9 mouse cellular contexts compared by ENCODE assay signal in the genomic region with DNA sequence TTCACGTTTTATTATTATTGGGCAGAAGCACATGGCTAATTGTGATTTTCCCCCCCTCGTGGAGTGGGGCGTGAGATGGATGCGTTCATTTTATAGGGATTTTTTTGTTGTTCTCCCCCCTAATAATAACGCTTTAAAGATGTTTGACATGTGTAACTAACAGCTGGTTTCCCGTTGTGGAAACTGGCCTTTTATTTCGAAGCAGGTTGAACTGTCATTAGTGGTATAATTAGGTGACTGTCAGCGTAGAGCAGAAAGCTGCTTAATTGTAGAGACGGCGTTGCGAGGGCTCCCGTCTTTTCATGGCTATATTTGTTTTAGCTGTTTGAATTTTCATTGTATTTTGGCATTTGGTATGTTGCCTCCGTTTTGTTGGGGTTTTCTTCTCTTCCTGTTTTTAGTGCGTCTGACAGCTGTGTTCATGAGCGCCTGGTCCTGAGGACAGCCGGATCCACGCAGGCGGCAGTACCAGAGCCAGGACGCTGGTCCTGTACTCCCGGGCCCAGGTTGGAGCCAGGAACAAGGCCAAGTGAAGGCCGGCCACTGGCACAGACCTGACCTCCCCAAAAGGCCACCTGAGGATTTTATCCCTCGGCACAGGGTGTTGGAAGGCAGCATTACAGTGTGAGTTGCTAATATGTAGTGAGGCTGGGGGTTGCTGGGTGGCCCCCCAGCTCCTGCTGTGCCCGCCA.
A peak's percentile ranks its signal among the peaks of the same experiment; 100 is the strongest.
DNase-seq lines count a peak whose midpoint lies in the region; ATAC-seq lines count a peak whose summit lies in the region.
"Had no signal": no experiment of that assay in that cellular context is flagged by ENCODE, and none has a peak within 500 bp of the region (broad histone marks: within the 10 kb centered on the region; RNA-seq: fewer than 3 reads in every experiment).

No protein-coding gene starts in this region.

- ATAC-seq in heart, embryonic 14.5 days (ENCODE audit: insufficient number of reproducible peaks, insufficient read depth, low FRiP score, low read depth), result no peak
- 0 out of 4 replicates have a peak, but pooled peaks have one; percentile 23 for ATAC-seq in hematopoietic stem cell, adult 5-6 weeks (replicated peaks in 1 of 2; ENCODE audit: insufficient read depth in 1 of 2, low FRiP score in 2 of 2, low TSS enrichment in 1 of 2, low read depth in 1 of 2, poor library complexity in 2 of 2, severe bottlenecking in 2 of 2)
- ATAC-seq in midbrain, embryonic 11.5 days (ENCODE audit: low FRiP score), result no peak
- ATAC-seq in erythroid progenitor cell, adult 5-6 weeks (replicated peaks; ENCODE audit: low FRiP score, poor library complexity, severe bottlenecking), result no peak

- DNase-seq in heart, adult 9 months (ENCODE audit: low spot score in 2 of 2), result no peak
- peak; percentile 59 to 72 for DNase-seq in cerebellum, postnatal 25 days
- no peak for DNase-seq in midbrain, embryonic 11.5 days (ENCODE audit: low spot score, missing footprints)
- no peak for DNase-seq in left cerebral cortex, postnatal 25 days (ENCODE audit: low spot score in 2 of 2)
- no peak for DNase-seq in gastrocnemius, postnatal 4 days (ENCODE audit: low spot score in 2 of 2)

- peak overlapping the region in 1 of 2 experiments; percentile 4; a peak in 1 of 4 replicates for H3K4me3 ChIP-seq in heart, embryonic 14.5 days (ENCODE audit: control insufficient read depth in 1 of 2, insufficient read depth in 1 of 2, low read depth in 1 of 2, low read length in 2 of 2)
- H3K4me3 ChIP-seq in midbrain, embryonic 11.5 days (ENCODE audit: low read depth, low read length), result peak overlapping the region; percentile 15; the same call in 1 of the 2 replicates

- no peaks in the 10 kb centered on the region for H3K27me3 ChIP-seq in heart, embryonic 14.5 days (ENCODE audit: control insufficient read depth, insufficient read depth, low read length)
- H3K27me3 ChIP-seq in midbrain, embryonic 11.5 days (ENCODE audit: control insufficient read depth, insufficient read depth, low read length), result peaks cover 12% of the 10 kb centered on the region; the same call in 1 of the 2 replicates

- no peaks in the 10 kb centered on the region for H3K9me3 ChIP-seq in heart, embryonic 14.5 days (ENCODE audit: control insufficient read depth, low read length)
- H3K9me3 ChIP-seq in midbrain, embryonic 11.5 days (ENCODE audit: control insufficient read depth, low read length), result no peaks in the 10 kb centered on the region
- H3K9me3 ChIP-seq: G1E had no signal

- H3K4me2 ChIP-seq in heart, embryonic 14.5 days (ENCODE audit: low read length), result peak overlapping the region; percentile 58
- H3K4me2 ChIP-seq in midbrain, embryonic 11.5 days, result peak overlapping the region; percentile 48

- H3K4me1 ChIP-seq in heart, embryonic 14.5 days (ENCODE audit: control insufficient read depth in 2 of 2, insufficient read depth in 2 of 2, low read length in 2 of 2), result peaks cover 47 to 84% of the 10 kb centered on the region in 2 experiments
- H3K4me1 ChIP-seq in midbrain, embryonic 11.5 days (ENCODE audit: control insufficient read depth, insufficient read depth, low read length), result peaks cover 93% of the 10 kb centered on the region

- peak overlapping the region; percentile 78 to 82; a peak in 3 of 4 replicates for H3K27ac ChIP-seq in heart, embryonic 14.5 days (replicated peaks in 1 of 2; ENCODE audit: control insufficient read depth in 1 of 2, insufficient read depth in 1 of 2, low read depth in 2 of 2, low read length in 2 of 2)
- peak overlapping the region; percentile 89 for H3K27ac ChIP-seq in midbrain, embryonic 11.5 days (ENCODE audit: low read depth, low read length)

- intact Hi-C loops in left cerebral cortex, postnatal 25 days (cut with DNase I), result no loop called here

- no peaks in the 10 kb centered on the region; the same call in 1 of the 2 replicates for H3K36me3 ChIP-seq in heart, embryonic 14.5 days (ENCODE audit: control insufficient read depth, insufficient read depth, low read length)
- H3K36me3 ChIP-seq in midbrain, embryonic 11.5 days (ENCODE audit: control insufficient read depth, insufficient read depth, low read length), result no peaks in the 10 kb centered on the region

- WGBS in heart, embryonic 14.5 days, result 45% methylated on average over 23 of the region's 23 CpGs
- WGBS in midbrain, embryonic 11.5 days, result 10% methylated on average over 23 of the region's 23 CpGs

- H3K9ac ChIP-seq in heart, embryonic 14.5 days (ENCODE audit: low read length), result peak overlapping the region; percentile 60
- peak overlapping the region; percentile 42 for H3K9ac ChIP-seq in midbrain, embryonic 11.5 days (ENCODE audit: low read length)

Comparison
In these comparisons a context has a peak if more than half of its experiments do, and no peak if none do; other contexts are left out.
1. ATAC-seq: peak in hematopoietic stem cell, adult 5-6 weeks (2 of 2); none in heart, embryonic 14.5 days (single experiment), midbrain, embryonic 11.5 days (single experiment) and erythroid progenitor cell, adult 5-6 weeks (single experiment).
2. DNase-seq: peak in cerebellum, postnatal 25 days (2 of 2); none in heart, adult 9 months (0 of 2), midbrain, embryonic 11.5 days (single experiment), left cerebral cortex, postnatal 25 days (0 of 2) and gastrocnemius, postnatal 4 days (0 of 2).